In the genomic region with DNA sequence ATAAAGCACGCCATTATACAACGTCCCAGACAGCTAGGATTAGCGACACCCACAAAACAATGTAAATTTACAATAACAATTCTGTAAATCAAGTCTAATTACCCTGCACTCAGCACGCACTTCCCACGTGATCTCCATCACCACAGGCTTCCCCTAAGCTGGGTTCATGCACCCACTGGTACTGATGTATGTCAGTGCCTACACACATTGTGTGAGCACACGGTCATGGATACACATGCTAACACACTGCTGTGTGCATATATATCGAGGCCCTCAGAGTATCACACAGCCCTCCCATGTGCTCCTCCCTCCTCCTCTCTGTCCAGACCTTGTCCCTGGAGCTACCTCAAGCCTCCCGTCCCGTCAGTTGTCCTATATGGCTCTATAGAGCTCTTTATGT, we compare ENCODE assay signal across 28 mouse cellular contexts. TPM values are rescaled to one million over a fixed set of nuclear protein-coding genes. Genes with fewer than 3 reads are reported as not detected.
DNase-seq lines count a peak whose midpoint lies in the region; ATAC-seq and TF ChIP-seq lines count a peak whose summit lies in the region.
"Had no signal": no experiment of that assay in that cellular context is flagged by ENCODE, and none has a peak within 500 bp of the region (broad histone marks: within the 10 kb centered on the region; RNA-seq: fewer than 3 reads in every experiment).

No protein-coding gene starts in this region.

- no peaks in the 10 kb centered on the region for H3K36me3 ChIP-seq in forebrain, embryonic 14.5 days (ENCODE audit: control insufficient read depth, insufficient read depth, low read length)
- H3K36me3 ChIP-seq in forebrain, embryonic 10.5 days (replicated peaks): no peaks in the 10 kb centered on the region
- H3K36me3 ChIP-seq in forebrain, postnatal 0 days (ENCODE audit: insufficient read depth): no peaks in the 10 kb centered on the region
- no peaks in the 10 kb centered on the region for H3K36me3 ChIP-seq in stomach, postnatal 0 days (ENCODE audit: control insufficient read depth, insufficient read depth, low read length)
- H3K36me3 ChIP-seq in midbrain, embryonic 16.5 days (ENCODE audit: control insufficient read depth, insufficient read depth, low read length): no peaks in the 10 kb centered on the region
- H3K36me3 ChIP-seq: embryonic facial prominence, embryonic 10.5 days; embryonic facial prominence, embryonic 15.5 days; heart, embryonic 12.5 days; hindbrain, embryonic 15.5 days; intestine, embryonic 15.5 days; liver, embryonic 12.5 days; midbrain, embryonic 13.5 days; stomach, embryonic 15.5 days had no signal

- intact Hi-C loops in left cerebral cortex, adult 2 months (cut with DNase I): no loop called here

- no peak for TF ChIP-seq EP300 in stomach, postnatal 0 days (optimal IDR thresholded peaks at IDR 0.05)

- TF ChIP-seq CTCF in left cerebral cortex, adult 2 months (IDR thresholded peaks at IDR 0.05): no peak
- TF ChIP-seq CTCF in forebrain, postnatal 0 days (IDR thresholded peaks at IDR 0.05; ENCODE audit: low read depth): no peak
- TF ChIP-seq CTCF in stomach, postnatal 0 days (IDR thresholded peaks at IDR 0.05; ENCODE audit: low read depth): no peak

- no peak overlapping the region for H3K27ac ChIP-seq in forebrain, embryonic 14.5 days (ENCODE audit: low read depth, low read length)
- H3K27ac ChIP-seq in forebrain, embryonic 10.5 days: no peak overlapping the region
- peak overlapping the region; percentile 59; the same call in 1 of the 2 replicates for H3K27ac ChIP-seq in left cerebral cortex, adult 2 months
- no peak overlapping the region for H3K27ac ChIP-seq in forebrain, postnatal 0 days (ENCODE audit: low read depth, low read length)
- 0 out of 2 replicates have a peak overlapping the region, but pooled peaks have one; percentile 18 for H3K27ac ChIP-seq in stomach, postnatal 0 days (replicated peaks)
- H3K27ac ChIP-seq in midbrain, embryonic 16.5 days (ENCODE audit: low read length): no peak overlapping the region
- H3K27ac ChIP-seq: embryonic facial prominence, embryonic 10.5 days; embryonic facial prominence, embryonic 15.5 days; hindbrain, embryonic 15.5 days; intestine, embryonic 15.5 days; kidney, postnatal 0 days; liver, embryonic 12.5 days; midbrain, embryonic 13.5 days; stomach, embryonic 15.5 days had no signal

- no peak overlapping the region for H3K4me3 ChIP-seq in forebrain, embryonic 14.5 days (ENCODE audit: low read depth, low read length)
- H3K4me3 ChIP-seq in forebrain, embryonic 10.5 days: no peak overlapping the region
- H3K4me3 ChIP-seq in left cerebral cortex, adult 2 months: no peak overlapping the region
- H3K4me3 ChIP-seq in forebrain, postnatal 0 days (ENCODE audit: low read depth, low read length): no peak overlapping the region
- no peak overlapping the region for H3K4me3 ChIP-seq in stomach, postnatal 0 days (ENCODE audit: low read depth, low read length)
- H3K4me3 ChIP-seq in midbrain, embryonic 16.5 days (ENCODE audit: low read depth, low read length): no peak overlapping the region
- H3K4me3 ChIP-seq: embryonic facial prominence, embryonic 10.5 days; embryonic facial prominence, embryonic 15.5 days; heart, embryonic 12.5 days; hindbrain, embryonic 15.5 days; intestine, embryonic 15.5 days; liver, embryonic 12.5 days; midbrain, embryonic 13.5 days; stomach, embryonic 15.5 days had no signal

- H3K4me1 ChIP-seq in forebrain, embryonic 14.5 days (ENCODE audit: control insufficient read depth, insufficient read depth, low read length): peaks cover 7% of the 10 kb centered on the region
- peaks cover 59% of the 10 kb centered on the region for H3K4me1 ChIP-seq in forebrain, embryonic 10.5 days
- H3K4me1 ChIP-seq in forebrain, postnatal 0 days (ENCODE audit: insufficient read depth): 0 out of 2 replicates have a peak, but pooled peaks cover 3% of the 10 kb centered on the region
- H3K4me1 ChIP-seq in stomach, postnatal 0 days (replicated peaks; ENCODE audit: control insufficient read depth, insufficient read depth): 0 out of 2 replicates have a peak, but pooled peaks cover 6% of the 10 kb centered on the region
- peaks cover 29% of the 10 kb centered on the region for H3K4me1 ChIP-seq in midbrain, embryonic 16.5 days (ENCODE audit: control insufficient read depth, insufficient read depth, low read length)

- DNase-seq in forebrain, embryonic 14.5 days (ENCODE audit: low spot score): no peak
- DNase-seq in forebrain, embryonic 10.5 days (ENCODE audit: extremely low spot score, low spot score): no peak
- no peak for DNase-seq in left cerebral cortex, adult 2 months (ENCODE audit: extremely low spot score in 1 of 2, low spot score in 2 of 2)
- DNase-seq in left cerebral cortex, adult 8-10 months (ENCODE audit: low spot score in 2 of 2): no peak
- DNase-seq in forebrain, postnatal 0 days: no peak
- DNase-seq in stomach, postnatal 0 days (ENCODE audit: low spot score): no peak
- DNase-seq: adrenal gland, postnatal 25 days; cerebellum, adult 2 months; cerebellum, postnatal 14 days; gastrocnemius, postnatal 25 days; heart, adult 18-20 months; kidney, adult 2 months; left cerebral cortex, postnatal 4 days; liver, postnatal 0 days; lung, postnatal 4 days; right cerebral cortex, postnatal 25 days; thymus, postnatal 14 days had no signal

- no peak overlapping the region for H3K4me2 ChIP-seq in forebrain, embryonic 14.5 days (ENCODE audit: low read length)
- H3K4me2 ChIP-seq in forebrain, postnatal 0 days (ENCODE audit: low read depth): no peak overlapping the region
- no peak overlapping the region for H3K4me2 ChIP-seq in stomach, postnatal 0 days (replicated peaks; ENCODE audit: low read depth)
- H3K4me2 ChIP-seq in midbrain, embryonic 16.5 days (ENCODE audit: low read length): no peak overlapping the region
- H3K4me2 ChIP-seq: embryonic facial prominence, embryonic 15.5 days; heart, embryonic 12.5 days; hindbrain, embryonic 15.5 days; intestine, embryonic 15.5 days; liver, embryonic 12.5 days; midbrain, embryonic 13.5 days; stomach, embryonic 15.5 days had no signal

- no peaks in the 10 kb centered on the region for H3K27me3 ChIP-seq in forebrain, embryonic 14.5 days (replicated peaks; ENCODE audit: control insufficient read depth, insufficient read depth, low read length)
- H3K27me3 ChIP-seq in forebrain, embryonic 10.5 days (ENCODE audit: poor library complexity, severe bottlenecking): no peaks in the 10 kb centered on the region
- no peaks in the 10 kb centered on the region for H3K27me3 ChIP-seq in forebrain, postnatal 0 days (ENCODE audit: insufficient read depth, low read length)
- no peaks in the 10 kb centered on the region for H3K27me3 ChIP-seq in stomach, postnatal 0 days (ENCODE audit: control insufficient read depth, insufficient read depth, low read length)
- H3K27me3 ChIP-seq in midbrain, embryonic 16.5 days (ENCODE audit: control insufficient read depth, insufficient read depth, low read depth, low read length): no peaks in the 10 kb centered on the region
- H3K27me3 ChIP-seq: embryonic facial prominence, embryonic 15.5 days; heart, embryonic 12.5 days; hindbrain, embryonic 15.5 days; intestine, embryonic 15.5 days; liver, embryonic 12.5 days; midbrain, embryonic 13.5 days; stomach, embryonic 15.5 days had no signal

- H3K9me3 ChIP-seq in forebrain, embryonic 14.5 days (replicated peaks; ENCODE audit: control insufficient read depth, low read length): no peaks in the 10 kb centered on the region
- H3K9me3 ChIP-seq in forebrain, embryonic 10.5 days: no peaks in the 10 kb centered on the region
- no peaks in the 10 kb centered on the region for H3K9me3 ChIP-seq in forebrain, postnatal 0 days (ENCODE audit: low read length)
- H3K9me3 ChIP-seq in stomach, postnatal 0 days (ENCODE audit: control insufficient read depth, low read length): no peaks in the 10 kb centered on the region
- no peaks in the 10 kb centered on the region for H3K9me3 ChIP-seq in midbrain, embryonic 16.5 days (replicated peaks; ENCODE audit: control insufficient read depth, low read length, poor library complexity, severe bottlenecking)
- H3K9me3 ChIP-seq: embryonic facial prominence, embryonic 10.5 days; embryonic facial prominence, embryonic 15.5 days; heart, embryonic 12.5 days; hindbrain, embryonic 15.5 days; intestine, embryonic 15.5 days; liver, embryonic 12.5 days; midbrain, embryonic 13.5 days; stomach, embryonic 15.5 days had no signal

- 52% methylated on average over 9 of the region's 9 CpGs for WGBS in forebrain, embryonic 14.5 days
- WGBS in forebrain, embryonic 10.5 days: 85% methylated on average over 9 of the region's 9 CpGs
- 52% methylated on average over 9 of the region's 9 CpGs for WGBS in forebrain, postnatal 0 days
- 56% methylated on average over 9 of the region's 9 CpGs for WGBS in stomach, postnatal 0 days
- WGBS in midbrain, embryonic 16.5 days: 71% methylated on average over 9 of the region's 9 CpGs

- no peak overlapping the region for H3K9ac ChIP-seq in forebrain, embryonic 14.5 days (ENCODE audit: low read length)
- no peak overlapping the region for H3K9ac ChIP-seq in forebrain, postnatal 0 days
- H3K9ac ChIP-seq in stomach, postnatal 0 days (ENCODE audit: low read length): no peak overlapping the region
- H3K9ac ChIP-seq in midbrain, embryonic 16.5 days (ENCODE audit: low read depth, low read length): no peak overlapping the region
- H3K9ac ChIP-seq: embryonic facial prominence, embryonic 15.5 days; heart, embryonic 12.5 days; hindbrain, embryonic 15.5 days; intestine, embryonic 15.5 days; liver, embryonic 12.5 days; liver, postnatal 0 days; midbrain, embryonic 13.5 days; stomach, embryonic 15.5 days had no signal

- ATAC-seq in forebrain, embryonic 14.5 days: peak; percentile 45; the same call in 1 of the 2 replicates
- ATAC-seq in forebrain, postnatal 0 days: peak; percentile 37; the same call in 1 of the 2 replicates
- no peak for ATAC-seq in stomach, postnatal 0 days (ENCODE audit: low FRiP score, low TSS enrichment)
- ATAC-seq in midbrain, embryonic 16.5 days: no peak
- no peak for ATAC-seq in megakaryocyte progenitor cell, adult 5-6 weeks (replicated peaks; ENCODE audit: poor library complexity)
- ATAC-seq: intestine, embryonic 15.5 days; liver, embryonic 12.5 days; liver, postnatal 0 days; midbrain, embryonic 13.5 days had no signal

RNA-seq across cellular contexts. Expression of a gene that starts 46.5 kb away (rescaled TPM):
- polyA plus RNA-seq in forebrain, embryonic 14.5 days (2014; fragmentation: Nextera tagmentation; extraction: Ambion mirVana): 16.5 and 22.7 TPM in 2 replicates
- 12.1 and 13.0 TPM in 2 replicates for polyA plus RNA-seq in forebrain, embryonic 10.5 days (2016; fragmentation: Nextera tagmentation; extraction: Ambion mirVana)
- total RNA-seq in left cerebral cortex, adult 2 months (2021): 10 to 100 TPM; 35.2 to 40.7 TPM
- total RNA-seq in left cerebral cortex, adult 8-10 months (2022): 10 to 100 TPM; 32.4 to 38.4 (median 37.2) TPM
- total RNA-seq in forebrain, postnatal 0 days (2014; rRNA removed): 49.2 and 55.5 TPM in 2 replicates
- polyA plus RNA-seq in forebrain, postnatal 0 days (2015; fragmentation: Nextera tagmentation; extraction: Ambion mirVana): 15.3 and 21.6 TPM in 2 replicates
- 11.2 and 11.6 TPM in 2 replicates for polyA plus RNA-seq in stomach, postnatal 0 days (2015; fragmentation: Nextera tagmentation; extraction: Ambion mirVana)
- polyA plus RNA-seq in midbrain, embryonic 16.5 days (2015; fragmentation: Nextera tagmentation; extraction: Ambion mirVana): 32.3 and 34.1 TPM in 2 replicates
- total RNA-seq in megakaryocyte progenitor cell, adult 5-6 weeks (2015): 2.7 and 3.5 TPM in 2 replicates
- 2.8 and 4.1 TPM in 2 replicates for total RNA-seq in megakaryocyte progenitor cell, adult 5-6 weeks (2017)

Comparison
In these comparisons a context has a peak if more than half of its experiments do, and no peak if none do; other contexts are left out.
1. ATAC-seq: peak in forebrain, embryonic 14.5 days (single experiment) and forebrain, postnatal 0 days (single experiment); none in stomach, postnatal 0 days (single experiment), midbrain, embryonic 16.5 days (single experiment) and megakaryocyte progenitor cell, adult 5-6 weeks (single experiment).
2. H3K27ac ChIP-seq: peak in left cerebral cortex, adult 2 months (single experiment) and stomach, postnatal 0 days (single experiment); none in forebrain, embryonic 14.5 days (single experiment), forebrain, embryonic 10.5 days (single experiment), forebrain, postnatal 0 days (single experiment) and midbrain, embryonic 16.5 days (single experiment).